8 mouse cellular contexts compared by ENCODE assay signal in the genomic region with DNA sequence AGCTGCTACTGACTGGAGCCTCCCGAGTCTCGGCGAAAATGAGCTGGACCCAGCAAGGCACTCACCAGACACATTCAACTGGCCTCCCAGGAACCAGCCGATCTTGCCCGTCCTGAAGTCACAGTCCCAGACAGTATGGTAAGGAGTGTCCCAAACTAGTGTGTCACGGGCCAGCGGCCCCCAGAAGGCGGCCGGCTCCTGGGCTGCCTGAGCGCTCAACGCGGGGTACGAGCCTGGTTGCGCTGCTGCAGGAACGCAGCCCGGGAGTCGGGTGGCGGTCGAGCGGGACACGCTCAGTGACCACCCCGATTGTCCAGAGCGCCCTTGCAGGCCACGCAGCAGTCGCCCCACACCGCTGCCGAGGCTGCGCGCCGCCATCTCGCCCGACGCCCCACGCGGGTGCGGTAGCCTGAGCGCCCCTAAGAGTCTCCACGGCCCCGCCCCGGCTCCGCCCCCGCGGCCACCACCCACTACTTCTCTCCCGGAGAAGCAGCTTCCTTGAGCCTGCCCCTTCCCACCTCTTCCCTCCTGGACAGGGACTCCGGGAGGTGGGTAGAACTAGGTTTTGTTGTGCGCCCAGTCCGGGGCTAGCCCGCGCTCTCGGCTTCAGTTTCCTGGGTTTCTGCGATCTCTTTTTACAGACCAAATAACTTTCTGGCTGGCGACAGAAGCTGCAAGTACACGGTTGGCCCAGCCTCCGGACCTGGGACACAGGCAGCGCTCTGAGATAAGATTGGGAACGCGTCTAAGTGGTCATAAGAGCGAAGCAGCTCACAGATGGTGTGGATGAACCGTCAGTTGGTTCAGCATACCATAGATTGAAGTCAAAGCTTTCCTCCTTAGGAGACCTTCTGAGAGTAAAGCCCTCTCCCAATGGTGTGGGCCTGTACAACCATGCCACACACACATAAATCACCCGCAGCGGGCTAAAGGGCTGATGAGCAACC. TPM values are rescaled to one million over a fixed set of nuclear protein-coding genes. Genes with fewer than 3 reads are reported as not detected.
DNase-seq lines count a peak whose midpoint lies in the region; ATAC-seq and TF ChIP-seq lines count a peak whose summit lies in the region.

A gene (minus strand): TSS at position 681 of the 947 bp plus-strand sequence.

- ATAC-seq in erythroid progenitor cell, adult 5-6 weeks (replicated peaks; ENCODE audit: low FRiP score, poor library complexity, severe bottlenecking) = peak; percentile 71
- peak; percentile 73 for ATAC-seq in heart, embryonic 14.5 days (ENCODE audit: insufficient number of reproducible peaks, insufficient read depth, low FRiP score, low read depth)
- peak; percentile 73 for ATAC-seq in kidney, postnatal 0 days (replicated peaks; ENCODE audit: low FRiP score, low read depth)
- ATAC-seq in liver, embryonic 15.5 days (ENCODE audit: insufficient read depth) = peak; percentile 73

- 2% methylated on average over 60 of the region's 61 CpGs for WGBS in heart, embryonic 14.5 days
- 2% methylated on average over 60 of the region's 61 CpGs for WGBS in kidney, postnatal 0 days
- WGBS in liver, embryonic 15.5 days (ENCODE audit: insufficient replicate concordance) = 1% methylated on average over 61 of the region's 61 CpGs

- no peak within 1 kb of the TSS for H3K27ac ChIP-seq in heart, embryonic 14.5 days (replicated peaks in 1 of 2; ENCODE audit: control insufficient read depth in 1 of 2, insufficient read depth in 1 of 2, low read depth in 2 of 2, low read length in 2 of 2)
- H3K27ac ChIP-seq in kidney, postnatal 0 days = peak within 1 kb of the TSS; percentile 54
- peak within 1 kb of the TSS; percentile 95 for H3K27ac ChIP-seq in liver, embryonic 15.5 days (replicated peaks)
- peak within 1 kb of the TSS; percentile 51 for H3K27ac ChIP-seq in testis, adult 2 months (ENCODE audit: control insufficient read depth, insufficient read depth, low read depth, low read length)

- TF ChIP-seq POLR2A in testis, adult 2 months (IDR thresholded peaks at IDR 0.05; ENCODE audit: control insufficient read depth, low read depth, low read length) = peak; percentile 41; the same call in 1 of the 2 replicates

- H3K4me1 ChIP-seq in heart, embryonic 14.5 days (ENCODE audit: control insufficient read depth in 2 of 2, insufficient read depth in 2 of 2, low read length in 2 of 2) = peaks cover 17 to 22% of the 10 kb centered on the region in 2 experiments
- H3K4me1 ChIP-seq in kidney, postnatal 0 days (replicated peaks; ENCODE audit: insufficient read depth, low read length) = peaks cover 5% of the 10 kb centered on the region; the same call in 1 of the 2 replicates
- peaks cover 81% of the 10 kb centered on the region for H3K4me1 ChIP-seq in liver, embryonic 15.5 days (replicated peaks)
- peaks cover 3% of the 10 kb centered on the region for H3K4me1 ChIP-seq in testis, adult 2 months (ENCODE audit: control insufficient read depth, insufficient read depth, low read length)

- peak within 1 kb of the TSS; percentile 98 for H3K4me2 ChIP-seq in heart, embryonic 14.5 days (ENCODE audit: low read length)
- H3K4me2 ChIP-seq in kidney, postnatal 0 days (ENCODE audit: low read length) = peak within 1 kb of the TSS; percentile 88
- peak within 1 kb of the TSS; percentile 96 for H3K4me2 ChIP-seq in liver, embryonic 15.5 days

- no peak for TF ChIP-seq CTCF in kidney, postnatal 0 days (IDR thresholded peaks at IDR 0.05; ENCODE audit: low read depth)
- no peak for TF ChIP-seq CTCF in testis, adult 2 months (IDR thresholded peaks at IDR 0.05; ENCODE audit: control insufficient read depth, insufficient read depth, insufficient replicate concordance, low read depth, low read length)

- peak; percentile 74 for DNase-seq in right cerebral cortex, adult 18-20 months
- DNase-seq in right cerebral cortex, postnatal 36 days (ENCODE audit: low spot score in 2 of 2) = no peak
- DNase-seq in kidney, postnatal 0 days (ENCODE audit: low spot score) = peak; percentile 51
- DNase-seq in neural tube, embryonic 10.5 days (ENCODE audit: extremely low spot score, low spot score) = peak; percentile 71

- H3K9me3 ChIP-seq in heart, embryonic 14.5 days (ENCODE audit: control insufficient read depth, low read length) = no peaks in the 10 kb centered on the region
- no peaks in the 10 kb centered on the region for H3K9me3 ChIP-seq in kidney, postnatal 0 days (replicated peaks; ENCODE audit: low read length)
- H3K9me3 ChIP-seq in liver, embryonic 15.5 days (replicated peaks) = no peaks in the 10 kb centered on the region

- peak within 1 kb of the TSS; percentile 67 for H3K9ac ChIP-seq in heart, embryonic 14.5 days (ENCODE audit: low read length)
- peak within 1 kb of the TSS; percentile 71 for H3K9ac ChIP-seq in kidney, postnatal 0 days (ENCODE audit: low read depth, low read length)
- H3K9ac ChIP-seq in liver, embryonic 15.5 days = peak within 1 kb of the TSS; percentile 84

- H3K4me3 ChIP-seq in heart, embryonic 14.5 days (ENCODE audit: control insufficient read depth in 1 of 2, insufficient read depth in 1 of 2, low read depth in 1 of 2, low read length in 2 of 2) = peak within 1 kb of the TSS; percentile 56 to 80
- peak within 1 kb of the TSS; percentile 56 for H3K4me3 ChIP-seq in kidney, postnatal 0 days (replicated peaks; ENCODE audit: low read depth, low read length)
- H3K4me3 ChIP-seq in liver, embryonic 15.5 days (replicated peaks) = peak within 1 kb of the TSS; percentile 82
- H3K4me3 ChIP-seq in testis, adult 2 months (ENCODE audit: control insufficient read depth, low read depth, low read length) = peak within 1 kb of the TSS; percentile 34

- no peaks in the 10 kb centered on the region for H3K36me3 ChIP-seq in heart, embryonic 14.5 days (ENCODE audit: control insufficient read depth, insufficient read depth, low read length)
- H3K36me3 ChIP-seq in kidney, postnatal 0 days (ENCODE audit: insufficient read depth, low read length) = no peaks in the 10 kb centered on the region
- H3K36me3 ChIP-seq in liver, embryonic 15.5 days (replicated peaks) = no peaks in the 10 kb centered on the region
- H3K36me3 ChIP-seq in testis, adult 2 months (ENCODE audit: control insufficient read depth, insufficient read depth, low read length) = no peaks in the 10 kb centered on the region

- H3K27me3 ChIP-seq in heart, embryonic 14.5 days (ENCODE audit: control insufficient read depth, insufficient read depth, low read length) = no peaks in the 10 kb centered on the region
- 0 out of 2 replicates have a peak, but pooled peaks cover 2% of the 10 kb centered on the region for H3K27me3 ChIP-seq in kidney, postnatal 0 days (ENCODE audit: insufficient read depth, low read length)
- no peaks in the 10 kb centered on the region for H3K27me3 ChIP-seq in liver, embryonic 15.5 days
- no peaks in the 10 kb centered on the region for H3K27me3 ChIP-seq in testis, adult 2 months (ENCODE audit: control insufficient read depth, insufficient read depth, low read length)

RNA-seq across cellular contexts. Expression of the gene that starts here (rescaled TPM):
- total RNA-seq in erythroid progenitor cell, adult 5-6 weeks (2015; ENCODE audit: low replicate concordance) = 28.1 and 35.6 TPM in 2 replicates
- total RNA-seq in erythroid progenitor cell, adult 5-6 weeks (2017; ENCODE audit: low replicate concordance) = 34.8 and 43.3 TPM in 2 replicates
- polyA plus RNA-seq in heart, embryonic 14.5 days (2014; fragmentation: Nextera tagmentation; extraction: Ambion mirVana) = 8.4 and 11.6 TPM in 2 replicates
- 22.2 and 25.6 TPM in 2 replicates for polyA plus RNA-seq in kidney, postnatal 0 days (2015; fragmentation: Nextera tagmentation; extraction: Ambion mirVana)
- polyA plus RNA-seq in liver, embryonic 15.5 days (2015; fragmentation: Nextera tagmentation; extraction: Ambion mirVana) = 45.3 and 50.8 TPM in 2 replicates
- 9.7 and 14.6 TPM in 2 replicates for polyA plus RNA-seq in testis, adult 2 months (2012; rRNA removed)

Comparison
In these comparisons a context has a peak if more than half of its experiments do, and no peak if none do; other contexts are left out.
1. DNase-seq: peak in right cerebral cortex, adult 18-20 months (single experiment), kidney, postnatal 0 days (single experiment) and neural tube, embryonic 10.5 days (single experiment); none in right cerebral cortex, postnatal 36 days (0 of 2).
2. H3K27ac ChIP-seq: peak in kidney, postnatal 0 days (single experiment), liver, embryonic 15.5 days (single experiment) and testis, adult 2 months (single experiment); none in heart, embryonic 14.5 days (0 of 2).
3. Peak in every context shown above with its lines, with median percentiles within 50 percentile points of each other: ATAC-seq, H3K4me2 ChIP-seq, H3K4me3 ChIP-seq and H3K9ac ChIP-seq.